Mouse (Mus musculus) neural tube, embryonic 13.5 days (tissue): Measurements from ENCODE around the gene Cop1. TPM values are rescaled to one million over a fixed set of nuclear protein-coding genes. Genes with fewer than 3 reads are reported as not detected.

ENCODE experiments used
- ATAC-seq: fragments of 200-750 bp; cut with Nextera tagmentation; 2 replicates; pipeline ENCODE4 v1.8.0; 2017; ENCODE audit warnings: low read depth, mild to moderate bottlenecking, moderate TSS enrichment, moderate library complexity
- H3K27ac ChIP-seq: fragments of 300-500 bp; sonication (generic); replicated peaks from 2 replicates; pipeline ENCODE4 v1.5.1; 2015; ENCODE audit warnings: moderate library complexity, mild to moderate bottlenecking, inconsistent platforms
- H3K27me3 ChIP-seq: fragments of 300-500 bp; sonication (generic); 2 replicates; pipeline ENCODE4 v1.6.1; 2015; ENCODE audit warnings: mild to moderate bottlenecking, inconsistent platforms
- H3K36me3 ChIP-seq: fragments of 300-500 bp; sonication (generic); 2 replicates; pipeline ENCODE4 v1.6.1; 2015; ENCODE audit warnings: mild to moderate bottlenecking, inconsistent platforms
- H3K4me1 ChIP-seq: fragments of 300-500 bp; sonication (generic); replicated peaks from 2 replicates; pipeline ENCODE4 v1.6.1; 2015; ENCODE audit warnings: inconsistent platforms
- H3K4me2 ChIP-seq: fragments of 300-500 bp; sonication (generic); 2 replicates; pipeline ENCODE4 v1.6.1; 2015; ENCODE audit warnings: inconsistent platforms, mild to moderate bottlenecking, moderate library complexity
- H3K4me3 ChIP-seq: fragments of 300-500 bp; sonication (generic); 2 replicates; pipeline ENCODE4 v1.5.1; 2015; ENCODE audit warnings: mild to moderate bottlenecking, inconsistent platforms
- H3K9ac ChIP-seq: fragments of 300-500 bp; sonication (generic); 2 replicates; pipeline ENCODE4 v1.6.1; 2015; ENCODE audit warnings: moderate library complexity, mild to moderate bottlenecking, inconsistent platforms
- H3K9me3 ChIP-seq: fragments of 300-500 bp; sonication (generic); 2 replicates; pipeline ENCODE4 v1.6.1; 2016; ENCODE audit warnings: inconsistent platforms
- WGBS: fragments of 180-500 bp; shearing (Covaris S2); methylation state at CpG from one replicate; pipeline ENCODE4 v1.1.7; 2015; 5-methylcytosine and 5-hydroxymethylcytosine counted together
- polyA plus RNA-seq: library from polyadenylated mRNA; unstranded; fragments of >200 nt; fragmentation: Nextera tagmentation; extraction: Ambion mirVana; gene quantifications from 2 replicates; pipeline ENCODE4 v1.2.1, GENCODE M21; 2015

Gene Cop1
- polyA plus RNA-seq, 1 experiment from 2014 or later: 102 TPM

DNA sequence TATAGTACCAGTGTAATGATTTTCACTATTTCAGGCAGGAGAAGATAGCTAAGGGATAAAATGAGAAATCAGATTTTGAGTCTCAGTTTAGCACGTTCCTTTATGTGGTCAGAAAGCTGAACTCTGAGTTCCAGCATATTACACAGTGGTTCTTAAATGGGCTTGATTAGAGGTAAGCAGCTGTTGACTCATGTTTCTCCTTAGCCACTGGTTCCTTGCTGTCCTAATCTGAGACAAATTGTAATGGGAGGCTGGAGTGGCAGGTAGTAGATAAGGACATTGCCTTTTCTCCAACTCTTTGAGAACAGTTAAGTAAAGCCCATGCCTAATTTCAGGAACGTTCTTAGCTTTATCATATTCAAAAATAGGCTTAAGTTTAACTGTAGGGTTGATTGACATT, 3.6 kb downstream of the Cop1 start:
- no peak overlapping the region for H3K27ac ChIP-seq
- H3K4me3 ChIP-seq: no peak overlapping the region
- H3K4me1 ChIP-seq: peaks cover 44% of the 10 kb centered on the region
- no peaks in the 10 kb centered on the region for H3K9me3 ChIP-seq
- WGBS: 99% methylated on average over 2 of the region's 2 CpGs
- no peak overlapping the region for H3K4me2 ChIP-seq
- H3K9ac ChIP-seq: no peak overlapping the region
- peaks cover 4% of the 10 kb centered on the region for H3K36me3 ChIP-seq
- ATAC-seq: no peak
- no peaks in the 10 kb centered on the region for H3K27me3 ChIP-seq

DNA sequence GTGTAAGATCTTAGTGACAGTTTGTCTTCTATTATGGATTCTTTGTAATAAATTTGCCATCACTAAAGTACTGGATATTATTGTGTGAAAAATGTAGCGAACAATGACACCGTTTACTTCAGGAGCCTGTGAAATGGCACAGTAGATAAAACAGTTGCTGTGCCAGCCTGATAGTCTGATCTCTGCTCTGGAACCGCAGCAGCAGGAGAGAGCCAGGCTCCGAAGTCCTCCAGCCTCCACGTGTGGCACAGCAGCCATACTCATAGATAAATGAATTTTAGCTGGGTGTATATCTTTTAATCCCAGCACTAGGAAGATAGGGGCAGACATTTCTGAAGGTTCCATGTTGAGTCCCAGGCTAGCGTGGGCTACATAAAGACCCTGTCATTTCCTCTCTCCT, 6.0 kb downstream of the Cop1 start:
- H3K4me2 ChIP-seq: no peak overlapping the region
- 91% methylated on average over 6 of the region's 6 CpGs for WGBS
- no peak overlapping the region for H3K9ac ChIP-seq
- H3K4me1 ChIP-seq: peaks cover 43% of the 10 kb centered on the region
- H3K27me3 ChIP-seq: no peaks in the 10 kb centered on the region
- no peak for ATAC-seq
- H3K27ac ChIP-seq: no peak overlapping the region
- H3K36me3 ChIP-seq: peaks cover 5% of the 10 kb centered on the region
- H3K4me3 ChIP-seq: no peak overlapping the region
- H3K9me3 ChIP-seq: no peaks in the 10 kb centered on the region

DNA sequence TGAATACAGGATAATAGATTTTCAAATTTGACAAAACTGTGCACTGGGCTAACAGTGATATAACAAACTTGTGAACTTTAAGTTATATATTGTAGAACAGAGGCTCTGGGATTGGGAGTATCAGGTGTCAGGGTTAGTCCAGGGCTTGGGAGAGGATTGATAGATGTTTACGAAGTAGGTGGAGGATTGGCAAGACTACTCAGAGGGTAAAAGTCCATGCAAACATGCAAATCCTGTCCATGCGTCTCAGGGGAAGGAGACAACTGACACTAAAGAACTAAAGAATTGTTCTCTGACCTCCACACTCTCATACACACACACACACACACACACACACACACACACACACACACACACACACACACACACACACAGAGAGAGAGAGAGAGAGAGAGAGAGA, 18.2 kb downstream of the Cop1 start:
- H3K4me2 ChIP-seq: no peak overlapping the region
- 94% methylated on average over 2 of the region's 2 CpGs for WGBS
- no peaks in the 10 kb centered on the region for H3K27me3 ChIP-seq
- no peaks in the 10 kb centered on the region for H3K9me3 ChIP-seq
- no peaks in the 10 kb centered on the region for H3K4me1 ChIP-seq
- no peak overlapping the region for H3K9ac ChIP-seq
- ATAC-seq: no peak
- no peak overlapping the region for H3K4me3 ChIP-seq
- H3K27ac ChIP-seq: no peak overlapping the region
- peaks cover 25% of the 10 kb centered on the region for H3K36me3 ChIP-seq

DNA sequence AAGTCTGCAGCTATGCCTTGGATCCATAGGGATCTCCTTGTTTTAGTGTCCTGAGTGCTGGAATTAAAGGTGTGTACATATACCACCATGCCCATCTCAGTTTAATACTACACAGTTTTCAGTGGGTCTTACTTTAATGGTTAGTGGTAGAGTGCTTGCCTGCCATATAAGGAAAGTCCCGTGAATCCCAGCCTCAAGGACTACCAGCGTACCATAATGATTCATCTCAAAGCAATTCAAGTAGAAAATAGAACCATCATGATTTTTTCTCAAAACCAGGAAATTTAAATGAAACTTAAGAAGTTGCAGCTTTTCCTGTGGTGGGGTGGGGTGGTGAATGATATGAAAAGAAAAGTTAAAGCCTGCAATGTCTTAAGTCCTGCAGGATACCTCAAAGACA, 21.0 kb downstream of the Cop1 start:
- no peaks in the 10 kb centered on the region for H3K4me1 ChIP-seq
- no peak overlapping the region for H3K27ac ChIP-seq
- no peak overlapping the region for H3K9ac ChIP-seq
- 92% methylated on average over 2 of the region's 2 CpGs for WGBS
- peaks cover 39% of the 10 kb centered on the region for H3K36me3 ChIP-seq
- no peak overlapping the region for H3K4me2 ChIP-seq
- no peak for ATAC-seq
- H3K9me3 ChIP-seq: no peaks in the 10 kb centered on the region
- H3K4me3 ChIP-seq: no peak overlapping the region
- H3K27me3 ChIP-seq: no peaks in the 10 kb centered on the region

DNA sequence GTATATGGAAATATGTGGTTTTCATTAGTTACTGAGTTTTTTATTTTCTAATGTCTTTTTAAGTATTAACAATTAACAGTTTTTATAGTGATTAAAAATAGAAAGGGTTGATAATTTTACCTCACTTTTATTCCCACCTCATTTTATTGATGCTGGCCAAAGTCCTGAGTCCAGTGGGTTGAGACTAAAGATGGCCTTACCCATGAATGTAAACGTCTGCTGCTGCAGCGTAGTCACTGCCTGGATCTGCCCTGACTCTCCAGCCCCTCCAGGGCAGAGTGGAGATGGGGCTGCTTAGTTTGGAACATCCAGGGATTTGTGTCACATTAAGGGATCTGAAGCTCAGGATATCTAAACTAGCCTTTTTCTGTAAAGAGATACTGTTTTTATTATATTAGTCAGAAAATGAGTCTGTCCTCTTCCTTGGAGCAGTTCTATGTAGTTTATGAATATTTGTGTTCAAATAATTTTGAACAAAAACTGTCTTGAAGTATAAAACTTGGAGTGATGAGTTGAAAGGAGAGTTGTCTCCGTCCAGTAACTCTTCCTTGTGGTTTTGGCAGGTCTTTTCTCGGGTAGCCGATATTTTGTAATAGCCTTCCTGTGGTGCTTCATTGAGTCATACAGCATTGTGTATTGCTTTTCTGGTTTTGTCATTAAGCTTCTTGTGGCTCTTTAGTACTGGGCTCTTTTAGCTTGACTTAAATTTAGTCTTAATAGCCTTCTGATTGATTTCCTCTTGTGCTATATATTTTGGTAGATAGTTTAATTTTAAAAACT, 23.0 kb downstream of the Cop1 start:
- H3K27me3 ChIP-seq: no peaks in the 10 kb centered on the region
- no peak overlapping the region for H3K4me3 ChIP-seq
- peaks cover 39% of the 10 kb centered on the region for H3K36me3 ChIP-seq
- no peaks in the 10 kb centered on the region for H3K9me3 ChIP-seq
- no peak overlapping the region for H3K4me2 ChIP-seq
- H3K4me1 ChIP-seq: no peaks in the 10 kb centered on the region
- no peak for ATAC-seq
- no peak overlapping the region for H3K27ac ChIP-seq
- H3K9ac ChIP-seq: no peak overlapping the region
- WGBS: 79% methylated on average over 5 of the region's 5 CpGs

DNA sequence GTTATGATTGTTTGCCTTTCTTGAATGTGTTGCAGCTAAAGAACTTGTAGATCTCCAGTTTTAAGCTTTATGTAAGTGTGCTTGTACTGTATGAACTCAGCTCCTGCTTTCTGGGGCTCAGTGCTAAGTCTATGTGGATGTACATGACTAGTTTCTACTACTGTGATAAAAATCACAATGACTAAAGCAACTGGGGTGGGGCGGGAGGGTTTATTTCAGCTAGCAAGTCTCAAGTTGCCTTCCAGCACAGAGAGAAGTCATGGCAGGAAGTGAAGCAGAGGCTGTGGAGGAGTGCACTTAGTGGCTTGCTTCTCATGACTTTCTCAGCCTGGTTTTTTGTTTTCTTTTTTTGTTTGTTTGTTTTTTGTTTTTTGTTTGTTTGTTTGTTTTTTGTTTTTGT, 24.4 kb downstream of the Cop1 start:
- no peak overlapping the region for H3K4me3 ChIP-seq
- ATAC-seq: no peak
- 89% methylated on average over 1 of the region's 1 CpGs for WGBS
- no peak overlapping the region for H3K9ac ChIP-seq
- H3K9me3 ChIP-seq: no peaks in the 10 kb centered on the region
- no peak overlapping the region for H3K4me2 ChIP-seq
- H3K4me1 ChIP-seq: no peaks in the 10 kb centered on the region
- no peaks in the 10 kb centered on the region for H3K27me3 ChIP-seq
- peaks cover 36% of the 10 kb centered on the region for H3K36me3 ChIP-seq
- no peak overlapping the region for H3K27ac ChIP-seq

DNA sequence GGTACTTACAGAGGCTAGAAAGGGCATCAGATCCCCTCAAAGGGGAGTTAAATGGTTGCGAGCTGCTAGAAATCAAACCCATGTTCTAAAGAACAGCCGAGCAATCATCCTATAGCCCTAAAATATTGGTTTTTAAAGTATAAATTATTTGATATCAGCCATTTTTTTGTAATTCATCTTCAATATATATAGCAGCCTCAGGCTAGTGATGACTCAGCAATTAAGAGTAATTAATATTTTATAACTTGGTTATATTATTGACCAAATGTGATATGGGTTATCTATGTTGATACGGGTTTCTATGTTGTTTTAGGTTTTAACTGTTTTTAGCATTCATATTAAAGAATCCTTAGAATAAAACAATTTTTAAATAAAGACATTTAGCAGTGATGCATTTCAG, 31.7 kb downstream of the Cop1 start:
- Histone ChIP-seq H3K27me3 (no peaks in the 10 kb centered on the region), H3K4me1 (0 out of 2 replicates have a peak, but pooled peaks cover 3% of the 10 kb centered on the region), H3K9ac (no peak overlapping the region), H3K27ac (no peak overlapping the region), H3K36me3 (peaks cover 8% of the 10 kb centered on the region; the same call in 1 of the 2 replicates), H3K4me2 (no peak overlapping the region), H3K9me3 (no peaks in the 10 kb centered on the region), H3K4me3 (no peak overlapping the region)
- ATAC-seq: no peak
- 95% methylated on average over 3 of the region's 3 CpGs for WGBS

DNA sequence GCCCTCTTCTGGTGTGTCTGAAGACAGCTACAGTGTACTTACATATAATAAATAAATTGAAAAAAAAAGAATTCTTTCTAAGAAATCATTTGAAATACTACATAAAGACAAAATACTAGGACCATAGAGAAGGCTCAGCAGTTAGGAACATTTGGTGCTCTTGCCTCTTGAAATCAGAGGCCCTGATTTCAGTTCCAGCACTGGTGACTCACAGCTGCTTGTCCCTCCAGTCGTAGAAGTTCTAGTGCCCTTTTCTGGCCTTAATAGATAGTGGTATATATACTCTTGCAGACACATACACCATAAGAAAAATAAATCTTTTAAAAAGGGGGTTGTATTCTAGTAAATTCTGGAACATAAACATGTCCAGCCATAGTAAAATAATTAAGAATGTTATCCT, 48.0 kb downstream of the Cop1 start:
- Histone ChIP-seq H3K4me2 (no peak overlapping the region), H3K4me1 (no peaks in the 10 kb centered on the region), H3K36me3 (peaks cover 28% of the 10 kb centered on the region), H3K4me3 (no peak overlapping the region), H3K27me3 (no peaks in the 10 kb centered on the region), H3K9me3 (no peaks in the 10 kb centered on the region), H3K27ac (no peak overlapping the region), H3K9ac (no peak overlapping the region)
- 87% methylated on average over 1 of the region's 1 CpGs for WGBS
- no peak for ATAC-seq

DNA sequence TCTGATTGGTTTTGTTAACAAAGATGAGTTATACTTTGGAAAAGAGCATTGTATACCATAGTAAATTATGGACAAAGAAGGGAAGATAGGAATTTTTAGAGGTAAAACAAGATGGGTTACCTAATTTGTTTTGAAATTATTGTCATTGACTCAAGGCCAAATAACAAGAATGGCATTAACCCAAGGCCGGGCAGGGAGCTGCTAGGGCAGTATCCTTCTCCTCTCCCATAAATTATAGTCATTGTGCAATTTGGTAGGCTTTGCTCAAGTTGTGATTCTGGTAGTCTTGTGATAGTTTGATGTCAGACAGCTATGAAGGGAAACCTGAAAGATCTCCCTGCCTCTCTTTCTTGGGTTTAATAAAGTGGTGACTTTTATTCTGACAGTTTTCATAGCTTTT, 49.7 kb downstream of the Cop1 start:
- H3K9ac ChIP-seq: no peak overlapping the region
- no peaks in the 10 kb centered on the region for H3K9me3 ChIP-seq
- no peak overlapping the region for H3K4me3 ChIP-seq
- H3K4me1 ChIP-seq: no peaks in the 10 kb centered on the region
- WGBS: 66% methylated on average over 1 of the region's 1 CpGs
- no peak overlapping the region for H3K4me2 ChIP-seq
- peaks cover 31% of the 10 kb centered on the region for H3K36me3 ChIP-seq
- ATAC-seq: no peak
- no peak overlapping the region for H3K27ac ChIP-seq
- no peaks in the 10 kb centered on the region for H3K27me3 ChIP-seq

DNA sequence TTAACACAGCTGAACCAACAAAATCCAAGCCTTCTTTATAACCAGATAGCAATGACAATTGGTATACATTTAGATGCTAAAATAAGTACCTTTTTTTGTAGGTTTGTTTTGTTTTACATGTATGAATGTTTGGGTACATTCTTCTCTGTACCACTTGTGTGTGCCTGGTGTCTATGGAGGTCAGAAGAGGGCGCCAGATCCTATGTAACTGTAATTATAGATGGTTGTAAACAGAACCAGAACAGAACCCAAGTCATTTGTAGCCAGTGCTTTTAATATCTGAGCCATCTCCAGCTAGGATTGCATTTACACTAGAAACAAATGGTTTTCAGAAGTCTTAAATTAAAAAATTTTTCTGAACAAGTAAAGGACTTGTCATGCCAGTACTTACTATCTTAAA, 54.7 kb downstream of the Cop1 start:
- Histone ChIP-seq H3K27me3 (no peaks in the 10 kb centered on the region), H3K4me3 (no peak overlapping the region), H3K27ac (no peak overlapping the region), H3K36me3 (peaks cover 15% of the 10 kb centered on the region), H3K4me1 (no peaks in the 10 kb centered on the region), H3K9ac (no peak overlapping the region), H3K4me2 (no peak overlapping the region), H3K9me3 (no peaks in the 10 kb centered on the region)
- no peak for ATAC-seq
- 85% methylated on average over 1 of the region's 1 CpGs for WGBS

DNA sequence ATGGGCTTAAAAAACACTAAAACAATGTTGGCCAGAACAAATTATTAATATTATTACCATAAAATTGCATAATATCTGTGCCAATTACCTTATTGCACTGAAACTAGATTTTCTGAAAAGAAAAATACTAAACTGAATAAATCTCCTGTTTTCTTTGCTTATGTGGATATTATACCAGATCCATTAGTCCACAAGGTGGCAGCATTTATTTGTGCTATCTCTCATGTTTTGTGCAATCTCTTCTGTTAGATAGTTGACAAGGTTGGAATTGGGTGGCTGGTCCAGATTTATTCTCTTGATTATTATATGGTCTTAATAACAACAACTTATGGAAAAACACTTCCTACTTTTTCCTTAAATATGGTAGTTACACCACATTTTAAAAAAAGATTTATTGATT, 58.1 kb downstream of the Cop1 start:
- no peak overlapping the region for H3K9ac ChIP-seq
- no peak overlapping the region for H3K4me2 ChIP-seq
- no peaks in the 10 kb centered on the region for H3K27me3 ChIP-seq
- H3K36me3 ChIP-seq: peaks cover 17% of the 10 kb centered on the region; the same call in 1 of the 2 replicates
- H3K4me1 ChIP-seq: no peaks in the 10 kb centered on the region
- no peaks in the 10 kb centered on the region for H3K9me3 ChIP-seq
- H3K4me3 ChIP-seq: no peak overlapping the region
- no peak overlapping the region for H3K27ac ChIP-seq
- no peak for ATAC-seq

DNA sequence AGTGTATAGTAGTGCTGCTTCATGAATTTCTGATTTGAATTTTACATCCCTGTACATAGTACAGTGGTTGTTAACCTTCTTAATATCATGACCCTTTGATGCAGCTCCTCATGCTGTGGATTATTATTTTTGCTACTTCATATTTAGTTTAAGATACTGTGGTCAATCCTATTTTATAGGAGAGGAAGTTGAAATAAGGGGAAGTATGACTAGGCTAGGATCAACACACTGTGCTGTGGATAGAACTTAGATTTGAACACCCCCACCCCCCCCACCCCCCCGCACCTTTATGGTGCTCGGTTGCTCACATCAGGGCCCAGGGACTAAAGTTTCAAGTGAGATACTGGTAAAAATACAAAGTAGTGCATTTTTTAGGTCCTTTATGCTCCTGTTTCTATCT, 58.7 kb downstream of the Cop1 start:
- Histone ChIP-seq H3K36me3 (peaks cover 15% of the 10 kb centered on the region; the same call in 1 of the 2 replicates), H3K4me2 (no peak overlapping the region), H3K27me3 (no peaks in the 10 kb centered on the region), H3K9ac (no peak overlapping the region), H3K4me1 (no peaks in the 10 kb centered on the region), H3K9me3 (no peaks in the 10 kb centered on the region), H3K27ac (no peak overlapping the region), H3K4me3 (no peak overlapping the region)
- ATAC-seq: no peak
- WGBS: 91% methylated on average over 2 of the region's 2 CpGs

DNA sequence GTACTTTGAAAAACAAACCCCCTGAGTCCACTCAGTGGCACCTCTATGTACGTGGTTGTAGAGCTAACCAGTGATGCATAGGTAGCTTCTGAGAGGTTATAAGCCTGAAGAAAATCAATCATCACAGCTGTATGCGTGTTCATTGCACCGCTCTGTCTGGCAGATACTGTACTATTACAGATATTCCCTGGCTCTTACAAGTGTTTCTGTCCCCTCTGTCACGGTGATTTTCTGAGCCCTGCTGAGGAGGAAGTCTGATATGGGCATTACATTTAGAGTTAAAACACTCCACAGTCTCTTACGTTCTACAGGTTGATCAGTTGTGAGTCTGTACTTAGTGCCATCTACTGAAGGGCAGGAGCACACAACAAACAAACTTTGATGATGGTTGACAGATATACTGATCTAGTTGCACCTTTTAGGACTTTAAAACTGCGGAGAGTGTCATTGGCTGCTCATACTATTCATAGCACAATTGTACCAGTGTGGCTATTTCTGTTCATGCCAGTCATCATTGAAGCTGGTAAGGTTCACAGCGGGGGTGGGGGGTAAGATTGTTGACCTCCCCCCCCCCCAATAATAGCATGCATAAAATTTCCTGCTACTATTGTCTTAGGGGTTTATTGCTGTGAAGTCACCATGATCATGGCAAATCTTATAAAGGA, 69.4 kb downstream of the Cop1 start:
- WGBS: 94% methylated on average over 7 of the region's 7 CpGs
- Histone ChIP-seq H3K4me3 (no peak overlapping the region), H3K27ac (no peak overlapping the region), H3K4me1 (no peaks in the 10 kb centered on the region), H3K4me2 (no peak overlapping the region), H3K9me3 (no peaks in the 10 kb centered on the region), H3K9ac (no peak overlapping the region), H3K36me3 (peaks cover 7% of the 10 kb centered on the region; the same call in 1 of the 2 replicates), H3K27me3 (no peaks in the 10 kb centered on the region)
- no peak for ATAC-seq
